Mouse (Mus musculus) cerebellum, adult 18-20 months (tissue): ENCODE data around the gene Pip5k1c.

Experiments
- DNase-seq, 2 experiments: peaks; one replicate each; pipeline ENCODE4 v3.0.0; 2021

The Pip5k1c gene

GRCm38 (mm10) chr10:81351678-81352291 lies 59.0 kb downstream of the Pip5k1c start:
- DNase-seq: no peak

DNA sequence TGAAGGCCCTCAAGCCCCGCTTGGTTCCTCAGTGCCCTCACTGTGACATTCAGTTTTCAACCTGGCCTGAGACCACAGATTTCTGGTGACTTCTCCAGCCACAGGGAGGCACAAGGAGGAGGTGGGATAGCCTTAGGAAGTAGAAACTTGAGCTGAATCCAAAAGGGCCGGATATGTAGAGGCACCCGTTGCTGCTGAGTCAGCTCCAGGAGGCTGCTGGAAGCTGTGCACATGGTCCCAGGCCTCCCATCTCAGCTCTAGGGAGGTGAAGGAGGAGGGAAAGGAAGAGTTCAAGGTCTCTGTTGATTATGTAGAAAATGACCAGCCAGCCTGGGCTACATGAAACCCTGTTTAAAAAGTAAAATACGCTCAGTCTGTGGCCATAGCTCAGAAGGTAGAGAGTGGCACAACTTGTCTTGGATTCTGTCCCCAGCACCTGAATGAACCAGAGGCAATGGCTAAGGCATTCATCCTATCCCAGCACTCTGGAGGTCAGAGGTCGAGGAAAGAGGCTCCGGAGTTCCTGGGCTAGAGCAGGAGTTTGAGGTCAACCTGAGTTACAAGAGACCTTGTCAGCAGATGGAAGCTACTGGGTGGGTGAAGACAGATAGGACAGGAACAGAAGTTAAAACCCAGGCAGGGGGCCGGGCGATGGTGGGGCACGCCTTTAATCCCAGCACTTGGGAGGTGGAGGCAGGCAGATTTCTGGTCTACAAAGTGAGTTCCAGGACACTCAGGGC lies 62.1 kb downstream of the Pip5k1c start:
- DNase-seq: no peak

- no peak for DNase-seq
Measured at GRCm38 (mm10) chr10:81355533-81355932, 62.8 kb downstream of the Pip5k1c start.

GRCm38 (mm10) chr10:81356352-81356990 lies 63.7 kb downstream of the Pip5k1c start:
- DNase-seq: no peak

GRCm38 (mm10) chr10:81356991-81357844 lies 64.5 kb downstream of the Pip5k1c start, which contains the start of gene Mfsd12:
Gene Mfsd12, plus strand, starts transcription at chr10:81357491.
- DNase-seq: peak; percentile 93 to 96

DNA sequence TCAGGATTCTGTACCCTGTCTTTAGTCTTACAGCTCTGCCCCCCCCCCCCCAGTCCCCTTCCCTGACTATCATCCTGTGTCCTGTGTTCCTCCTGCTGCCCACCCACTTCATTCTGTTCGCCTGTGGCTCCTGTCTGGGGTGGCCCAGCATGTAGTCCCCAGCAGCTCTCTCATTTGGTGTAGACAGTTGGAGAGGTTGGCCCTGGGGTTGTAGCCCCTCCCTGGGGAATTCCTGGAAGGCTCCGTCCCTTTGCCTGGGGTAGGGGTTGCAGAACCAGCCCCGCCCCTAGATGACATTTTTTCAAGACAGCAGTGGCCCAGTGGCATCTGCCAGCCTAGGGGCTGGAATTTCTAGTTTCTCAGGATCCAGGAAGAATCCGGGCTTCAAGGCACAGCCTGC lies 65.4 kb downstream of the Pip5k1c start:
- no peak for DNase-seq

- DNase-seq: no peak
Measured at GRCm38 (mm10) chr10:81358841-81359240, 66.1 kb downstream of the Pip5k1c start.

GRCm38 (mm10) chr10:81360721-81361120 lies 68.0 kb downstream of the Pip5k1c start:
- no peak for DNase-seq

DNA sequence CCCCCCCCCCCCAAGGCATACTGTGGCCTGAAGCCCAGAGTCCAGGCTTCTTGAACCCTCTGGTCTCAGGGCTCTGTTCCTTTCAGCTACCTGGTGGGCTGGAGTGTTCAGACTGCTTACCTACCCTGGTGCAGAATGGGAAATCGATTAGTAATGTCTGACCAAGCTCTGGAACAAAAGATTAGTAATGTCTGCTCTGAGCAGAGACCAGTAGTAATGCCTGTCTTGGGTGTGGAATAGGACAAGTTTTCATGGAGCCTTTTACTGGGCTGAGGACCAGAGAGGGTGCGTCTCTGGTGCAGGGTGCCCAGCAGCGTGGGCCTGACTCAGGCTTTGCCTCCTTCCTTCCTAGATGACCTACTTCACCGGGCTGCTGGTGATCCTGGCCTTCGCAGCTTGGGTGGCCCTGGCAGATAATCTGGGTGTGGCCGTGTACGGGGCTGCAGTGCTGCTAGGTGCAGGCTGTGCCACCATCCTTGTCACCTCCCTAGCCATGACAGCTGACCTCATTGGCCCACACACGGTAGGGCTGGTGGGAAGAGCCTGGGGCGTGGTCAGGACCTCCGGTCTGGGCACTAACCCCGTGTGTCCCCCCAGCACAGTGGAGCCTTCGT lies 69.7 kb downstream of the Pip5k1c start:
- no peak for DNase-seq

DNA sequence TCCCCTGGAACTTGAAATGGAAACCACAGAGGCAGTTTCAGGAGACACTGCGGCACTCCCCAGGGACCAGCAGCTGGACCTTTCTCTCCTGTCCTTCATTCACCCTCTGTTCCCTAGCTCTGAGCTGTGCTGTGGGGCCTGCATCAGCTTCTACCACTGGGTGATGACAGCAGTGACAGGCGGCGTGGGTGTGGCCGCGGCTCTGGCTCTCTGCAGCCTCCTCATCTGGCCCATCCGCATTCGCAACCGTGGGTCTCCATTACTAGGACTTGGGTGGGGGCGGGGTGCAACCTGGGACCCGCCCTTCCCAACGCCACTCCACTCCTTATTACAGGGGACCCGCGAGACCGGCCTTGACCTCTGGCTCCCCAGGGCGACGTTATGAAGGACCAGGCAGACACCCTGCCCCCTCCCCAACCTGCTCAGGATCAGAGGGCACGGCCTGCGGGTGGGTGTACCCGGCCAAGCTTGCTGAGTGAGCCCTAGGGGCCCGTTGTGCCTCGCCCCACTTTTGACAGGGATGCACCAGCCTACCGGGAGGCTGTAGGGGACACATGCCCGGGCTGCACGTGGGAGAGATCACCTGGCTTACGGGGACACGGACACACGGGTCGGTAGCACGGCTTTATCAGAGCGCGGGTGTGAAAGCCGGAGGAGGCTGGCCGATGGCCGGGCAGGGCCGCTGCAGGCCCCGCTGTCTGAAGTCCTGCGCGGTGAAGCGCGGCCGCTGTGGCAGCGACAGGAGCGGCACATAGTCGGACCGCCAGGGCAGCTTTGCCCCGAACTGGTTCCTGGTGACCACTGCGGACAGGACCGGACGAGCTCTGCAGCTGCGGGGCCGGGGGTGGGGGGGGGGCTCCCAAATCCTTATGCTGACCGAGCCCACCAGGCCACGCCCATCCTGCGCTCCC lies 70.9 kb downstream of the Pip5k1c start:
- DNase-seq: no peak

- DNase-seq: no peak
Measured at GRCm38 (mm10) chr10:81364666-81365065, 71.9 kb downstream of the Pip5k1c start.

DNA sequence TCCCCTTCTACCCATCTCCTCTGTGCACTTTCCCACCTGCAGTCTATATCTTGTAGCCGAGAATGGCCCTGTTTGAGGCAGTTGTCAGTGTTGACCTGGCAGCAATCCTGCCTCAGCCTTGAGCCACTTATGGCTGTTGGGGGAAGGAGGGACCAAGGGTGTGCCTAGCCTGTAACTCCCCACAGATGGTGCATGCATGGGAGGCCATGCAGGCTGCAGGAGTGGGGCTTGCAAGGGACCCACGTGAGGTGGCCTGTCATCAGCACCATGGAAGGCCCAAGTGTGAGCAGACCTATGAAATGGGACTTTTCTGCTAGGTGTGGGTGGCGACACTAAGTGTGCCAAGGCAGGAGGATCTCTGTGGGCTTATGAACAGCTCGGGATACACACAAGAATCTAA lies 72.3 kb downstream of the Pip5k1c start:
- no peak for DNase-seq

DNA sequence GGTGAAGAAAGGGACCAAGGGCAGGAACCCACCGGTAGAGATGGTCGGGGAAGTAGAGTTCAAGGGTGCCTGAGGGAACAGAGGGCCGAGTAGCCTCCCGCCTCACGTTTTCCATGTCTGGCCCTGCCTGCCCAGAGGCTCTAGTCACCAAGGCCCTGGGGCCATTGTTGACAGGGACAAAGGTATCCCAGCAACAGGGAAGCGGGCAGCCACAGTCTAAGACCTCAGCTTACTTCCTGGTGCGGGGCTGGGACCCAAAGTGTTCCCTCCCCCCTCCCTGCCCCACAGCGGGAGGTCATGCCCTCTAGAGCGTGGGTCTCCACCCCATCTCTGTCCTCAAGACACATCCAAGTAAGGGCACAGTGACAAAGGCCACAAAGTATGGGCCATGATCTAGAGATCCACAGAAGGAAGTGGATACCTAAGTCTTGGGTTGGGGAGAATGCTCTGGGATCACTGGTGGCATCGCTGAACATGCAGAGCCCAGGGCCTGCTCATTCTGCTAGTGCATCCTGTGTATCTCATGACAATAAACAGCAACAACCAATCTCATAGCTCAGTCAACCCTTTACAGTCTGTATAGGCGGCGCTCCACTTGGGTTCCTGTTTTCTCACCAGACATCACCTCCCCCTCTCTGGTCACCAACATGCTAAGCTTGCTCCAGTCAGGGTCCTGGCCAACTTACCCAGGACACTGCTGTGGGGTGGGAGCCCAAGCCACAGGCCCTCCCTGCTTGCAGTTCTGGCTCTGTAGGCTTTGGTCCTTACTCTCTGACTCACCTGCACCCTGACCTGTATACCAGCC lies 73.1 kb downstream of the Pip5k1c start, which contains the start of gene 4930404N11Rik:
Gene 4930404N11Rik, minus strand, starts transcription at position 145 of the 805 bp plus-strand sequence.
- DNase-seq: no peak

DNA sequence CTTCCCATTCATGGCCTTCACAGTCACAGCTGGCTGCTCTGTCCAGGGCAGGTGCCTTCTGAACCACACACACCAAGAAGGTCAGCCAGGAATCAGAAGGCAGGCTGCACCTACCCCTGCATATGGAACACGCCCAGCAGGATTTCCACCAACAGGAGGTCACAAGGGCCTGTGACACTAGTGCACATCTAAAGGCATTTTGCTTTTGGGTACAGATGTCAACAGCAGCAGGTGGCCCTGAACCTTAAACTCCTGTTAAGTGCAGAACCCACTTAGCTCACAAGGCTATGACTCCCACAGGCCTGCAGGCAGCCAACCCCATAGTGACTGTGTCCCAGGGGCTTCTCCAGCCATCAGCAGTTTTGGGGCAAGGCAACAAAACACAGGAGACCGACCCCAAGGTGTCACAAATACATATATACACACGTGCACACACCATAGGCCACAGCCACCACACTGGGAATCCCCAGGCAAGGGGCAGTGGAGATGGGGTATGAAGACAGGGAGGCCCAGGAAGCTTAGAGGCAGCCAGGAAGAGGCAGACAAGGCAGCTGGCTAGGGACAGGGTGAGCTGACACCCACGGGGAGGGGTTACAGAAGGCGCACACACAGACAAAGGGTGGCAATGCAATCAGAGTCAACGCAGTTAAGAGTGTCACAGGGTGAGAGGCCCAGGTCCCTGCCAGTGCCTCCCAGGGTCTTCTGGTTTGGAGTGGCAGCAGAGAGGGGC lies 73.9 kb downstream of the Pip5k1c start:
- no peak for DNase-seq

GRCm38 (mm10) chr10:81367207-81367495 lies 74.4 kb downstream of the Pip5k1c start:
- DNase-seq: no peak
